Mouse (Mus musculus) limb, embryonic 12.5 days (tissue): Measurements from ENCODE around the gene Hes2. TPM values are rescaled to one million over a fixed set of nuclear protein-coding genes. Genes with fewer than 3 reads are reported as not detected.
A peak's percentile ranks its signal among the peaks of the same experiment; 100 is the strongest.

Source experiments
- ATAC-seq: fragments of 200-750 bp; cut with Nextera tagmentation; 2 replicates; pipeline ENCODE4 v1.8.0; 2017; ENCODE audit warnings: low read depth, moderate TSS enrichment; ENCODE audit not compliant: insufficient number of reproducible peaks, insufficient read depth, low FRiP score, low TSS enrichment
- H3K27ac ChIP-seq: fragments of 300-500 bp; sonication (generic); 2 replicates; pipeline ENCODE4 v1.5.1; 2016; ENCODE audit warnings: mild to moderate bottlenecking, moderate library complexity
- H3K27me3 ChIP-seq: fragments of 300-500 bp; sonication (generic); 2 replicates; pipeline ENCODE4 v1.6.1; 2016; ENCODE audit warnings: mild to moderate bottlenecking, moderate library complexity
- H3K36me3 ChIP-seq: fragments of 300-500 bp; sonication (generic); 2 replicates; pipeline ENCODE4 v1.6.1; 2016; ENCODE audit warnings: mild to moderate bottlenecking, moderate library complexity
- H3K4me1 ChIP-seq: fragments of 300-500 bp; sonication (generic); replicated peaks from 2 replicates; pipeline ENCODE4 v1.6.1; 2016
- H3K4me2 ChIP-seq: fragments of 300-500 bp; sonication (generic); 2 replicates; pipeline ENCODE4 v1.6.1; 2016; ENCODE audit warnings: mild to moderate bottlenecking, moderate library complexity
- H3K4me3 ChIP-seq: fragments of 300-500 bp; sonication (generic); replicated peaks from 2 replicates; pipeline ENCODE4 v1.5.1; 2016; ENCODE audit warnings: mild to moderate bottlenecking
- H3K9ac ChIP-seq: fragments of 300-500 bp; sonication (generic); replicated peaks from 2 replicates; pipeline ENCODE4 v1.6.1; 2016; ENCODE audit warnings: mild to moderate bottlenecking, moderate library complexity
- H3K9me3 ChIP-seq: fragments of 300-500 bp; sonication (generic); 2 replicates; pipeline ENCODE4 v1.6.1; 2016; ENCODE audit warnings: mild to moderate bottlenecking, moderate library complexity
- WGBS: fragments of 180-500 bp; shearing (Covaris S2); methylation state at CpG from one replicate; pipeline ENCODE4 v1.1.7; 2016; 5-methylcytosine and 5-hydroxymethylcytosine counted together
- polyA plus RNA-seq: library from polyadenylated mRNA; unstranded; fragments of >200 nt; fragmentation: Nextera tagmentation; extraction: Ambion mirVana; gene quantifications from 2 replicates; pipeline ENCODE4 v1.2.1, GENCODE M21; 2016

Gene Hes2
- not detected in 2 replicates for polyA plus RNA-seq

DNA sequence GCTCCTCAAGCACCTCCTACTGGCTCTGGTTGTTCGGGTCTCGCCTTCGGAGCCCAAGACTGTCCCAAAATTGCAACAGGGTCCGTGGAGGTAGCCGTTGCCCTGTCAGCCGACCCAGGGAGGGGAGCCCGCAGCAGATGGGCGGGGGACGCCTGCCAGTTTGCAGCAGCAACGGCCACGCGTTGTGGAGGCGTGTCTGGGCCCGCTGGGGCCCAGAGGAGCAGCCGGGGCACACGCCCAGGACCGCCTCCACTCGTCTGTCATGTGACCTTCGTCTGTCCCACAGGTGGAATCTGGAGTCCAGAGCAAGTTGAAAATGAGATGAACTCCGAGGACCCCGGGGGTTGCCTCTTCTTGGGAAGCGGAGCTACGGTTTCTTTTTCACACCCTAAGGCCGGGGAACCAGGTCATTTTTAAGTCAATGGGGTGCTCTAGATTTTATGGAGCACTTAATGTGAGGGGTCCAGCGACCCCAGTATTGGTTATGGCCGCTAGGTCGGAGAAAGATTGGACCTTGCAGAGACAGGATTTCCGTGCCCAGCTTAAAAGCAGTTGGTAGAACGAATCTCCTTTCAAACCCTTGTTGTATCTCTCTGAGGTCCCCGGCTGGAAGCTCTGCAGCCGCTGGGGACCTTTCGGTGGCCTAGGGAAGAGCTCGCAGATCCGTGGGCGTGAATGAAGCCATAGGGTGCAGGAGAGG, at the start of gene Hes2:
Gene Hes2, plus strand, starts transcription at position 283 of the 700 bp plus-strand sequence.
- WGBS, result 4% methylated on average over 35 of the region's 35 CpGs
- Histone ChIP-seq H3K27ac (no peak within 1 kb of the TSS), H3K27me3 (peaks cover 91% of the 10 kb centered on the region), H3K9ac (no peak within 1 kb of the TSS), H3K4me2 (peak within 1 kb of the TSS; percentile 37), H3K36me3 (no peaks in the 10 kb centered on the region), H3K9me3 (no peaks in the 10 kb centered on the region), H3K4me3 (peak within 1 kb of the TSS; percentile 20; the same call in 1 of the 2 replicates), H3K4me1 (peaks cover 14% of the 10 kb centered on the region)
- ATAC-seq, result 0 out of 2 replicates have a peak, but pooled peaks have one; percentile 9

DNA sequence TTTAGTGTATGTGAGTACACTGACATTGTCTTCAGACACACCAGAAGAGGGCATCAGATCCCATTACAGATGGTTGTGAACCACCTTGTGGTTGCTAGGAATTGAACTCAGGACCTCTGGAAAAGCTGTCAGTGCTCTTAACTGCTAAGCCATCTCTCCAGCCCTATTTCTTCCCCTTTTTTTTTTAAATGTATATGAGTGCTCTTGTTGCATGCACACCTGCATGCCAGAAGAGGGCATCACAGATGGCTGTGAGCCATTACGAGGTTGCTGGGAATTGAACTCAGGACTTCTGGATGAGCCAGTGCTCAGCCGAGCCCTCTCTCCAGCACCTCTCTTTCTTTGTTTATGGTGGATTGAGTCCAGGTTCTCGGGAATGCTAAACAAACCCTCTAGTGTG, 49.2 kb upstream of the Hes2 start:
- H3K27ac ChIP-seq, result no peak overlapping the region
- H3K27me3 ChIP-seq, result peaks cover 26% of the 10 kb centered on the region
- 89% methylated on average over 3 of the region's 3 CpGs for WGBS
- H3K4me3 ChIP-seq, result no peak overlapping the region
- no peak overlapping the region for H3K9ac ChIP-seq
- H3K4me1 ChIP-seq, result peaks cover 20% of the 10 kb centered on the region
- H3K4me2 ChIP-seq, result no peak overlapping the region
- no peaks in the 10 kb centered on the region for H3K9me3 ChIP-seq
- ATAC-seq, result no peak
- peaks cover 80% of the 10 kb centered on the region for H3K36me3 ChIP-seq

DNA sequence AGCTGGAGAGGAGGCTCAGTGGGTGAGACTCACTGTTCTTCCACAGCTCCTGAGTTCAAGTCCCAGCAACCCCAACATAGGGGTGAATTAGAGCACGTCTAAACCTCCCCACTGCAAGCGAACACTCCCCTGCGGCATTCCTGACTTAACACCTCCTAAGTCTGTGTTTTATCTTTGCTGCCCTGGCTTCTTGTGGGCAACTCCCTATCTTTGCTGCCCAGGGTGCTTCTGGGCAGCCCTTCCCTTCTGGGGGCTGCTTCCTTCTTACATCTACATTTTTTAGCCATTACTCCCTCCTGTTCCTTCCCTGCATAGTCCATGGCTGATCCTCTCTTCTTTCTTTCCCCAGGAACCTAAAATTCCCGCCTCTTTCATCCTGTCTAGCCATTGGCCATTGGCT, 48.0 kb upstream of the Hes2 start:
- peaks cover 82% of the 10 kb centered on the region for H3K36me3 ChIP-seq
- 80% methylated on average over 4 of the region's 4 CpGs for WGBS
- ATAC-seq, result no peak

DNA sequence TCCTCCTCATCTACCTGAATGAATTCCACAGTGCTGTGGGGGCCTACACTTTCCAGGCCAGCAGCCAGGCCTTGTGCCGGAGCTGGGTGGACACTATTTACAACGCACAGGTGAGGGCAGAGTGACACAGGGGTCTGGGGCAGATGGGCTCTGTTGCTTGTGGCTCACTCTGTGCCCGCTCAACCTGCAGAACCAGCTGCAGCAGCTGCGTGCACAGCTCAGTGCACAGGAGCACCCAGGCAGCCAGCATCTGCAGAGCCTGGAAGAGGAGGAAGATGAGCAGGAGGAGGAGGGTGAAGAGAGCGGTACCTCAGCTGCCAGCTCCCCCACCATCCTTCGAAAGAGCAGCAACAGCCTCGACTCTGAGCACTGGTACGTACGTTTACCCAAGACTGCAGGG, 46.3 kb upstream of the Hes2 start:
- Histone ChIP-seq H3K9ac (no peak overlapping the region), H3K9me3 (no peaks in the 10 kb centered on the region), H3K36me3 (peaks cover 68% of the 10 kb centered on the region), H3K27ac (no peak overlapping the region), H3K4me1 (peaks cover 31% of the 10 kb centered on the region), H3K4me2 (no peak overlapping the region), H3K4me3 (no peak overlapping the region), H3K27me3 (peaks cover 53% of the 10 kb centered on the region)
- ATAC-seq, result no peak
- WGBS, result 88% methylated on average over 9 of the region's 9 CpGs

More for the DNA sequence above, 48.0 kb upstream of the Hes2 start:
- H3K27ac ChIP-seq, result no peak overlapping the region
- no peak overlapping the region for H3K4me2 ChIP-seq
- no peak overlapping the region for H3K4me3 ChIP-seq
- no peaks in the 10 kb centered on the region for H3K9me3 ChIP-seq
- H3K9ac ChIP-seq, result no peak overlapping the region
- peaks cover 25% of the 10 kb centered on the region for H3K4me1 ChIP-seq
- H3K27me3 ChIP-seq, result peaks cover 37% of the 10 kb centered on the region

DNA sequence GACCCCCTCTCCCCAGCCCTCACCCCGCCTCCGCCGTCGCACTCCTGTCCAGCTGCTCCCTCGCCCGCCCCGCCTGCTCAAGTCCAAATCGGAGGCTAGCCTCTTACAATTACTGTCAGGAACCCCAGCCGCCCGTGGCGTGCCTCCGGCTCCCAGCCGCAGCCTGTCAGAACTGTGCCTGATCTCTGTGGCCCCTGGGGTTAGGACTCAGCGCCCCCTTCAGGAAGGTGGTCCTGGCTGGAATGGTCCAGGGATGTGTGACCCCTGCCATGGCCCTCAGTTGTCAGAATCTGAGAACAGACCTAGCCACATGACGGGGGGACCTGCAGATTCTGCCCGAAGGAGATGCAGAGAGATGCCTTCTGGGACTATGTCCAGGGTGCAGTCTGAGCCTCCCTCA, 44.6 kb upstream of the Hes2 start:
- H3K9ac ChIP-seq, result no peak overlapping the region
- no peak overlapping the region for H3K4me2 ChIP-seq
- peaks cover 62% of the 10 kb centered on the region for H3K36me3 ChIP-seq
- 66% methylated on average over 16 of the region's 16 CpGs for WGBS
- H3K4me1 ChIP-seq, result peaks cover 17% of the 10 kb centered on the region
- H3K4me3 ChIP-seq, result no peak overlapping the region
- peaks cover 55% of the 10 kb centered on the region for H3K27me3 ChIP-seq
- ATAC-seq, result no peak
- no peak overlapping the region for H3K27ac ChIP-seq
- no peaks in the 10 kb centered on the region for H3K9me3 ChIP-seq

DNA sequence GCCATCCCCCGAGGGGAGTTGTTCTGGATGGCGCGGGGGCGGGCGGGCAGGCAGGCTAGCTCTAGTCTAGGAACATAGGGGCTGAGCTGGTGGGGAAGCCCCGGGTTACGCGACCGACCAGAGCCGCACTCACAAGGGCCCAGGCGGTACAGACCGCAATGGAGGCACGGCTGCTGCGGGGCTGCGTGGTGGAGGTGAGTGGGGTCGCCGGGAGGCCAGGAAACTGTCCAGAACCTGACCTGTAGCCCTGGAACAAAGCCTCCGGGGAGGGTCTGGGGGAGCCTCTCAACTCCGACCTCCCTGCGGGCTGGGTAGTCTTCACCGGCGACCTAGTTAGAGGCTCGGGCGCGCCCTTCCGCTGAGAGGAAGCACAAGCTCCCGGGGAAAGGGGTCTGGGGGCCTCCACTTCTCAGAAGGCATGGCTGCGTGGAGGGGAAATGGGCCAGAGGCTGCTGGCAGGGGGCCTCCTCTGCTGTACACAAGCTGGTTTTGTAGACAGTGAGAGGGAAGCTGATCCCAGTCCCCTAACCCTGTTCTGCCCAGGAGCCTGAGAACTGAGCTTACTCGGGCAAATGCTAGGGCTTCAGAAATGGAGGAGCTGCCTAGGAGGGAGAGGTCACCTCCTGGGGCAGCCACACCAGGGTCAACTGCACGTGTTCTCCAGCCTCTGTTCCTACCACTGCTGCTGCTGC, 42.6 kb upstream of the Hes2 start, which contains the start of gene Tnfrsf25:
Gene Tnfrsf25, plus strand, starts transcription at position 14 of the 692 bp plus-strand sequence.
- Histone ChIP-seq H3K4me3 (peak within 1 kb of the TSS; percentile 26), H3K9ac (peak within 1 kb of the TSS; percentile 31; the same call in 1 of the 2 replicates), H3K27ac (0 out of 2 replicates have a peak within 1 kb of the TSS, but pooled peaks have one; percentile 41), H3K27me3 (peaks cover 75% of the 10 kb centered on the region), H3K9me3 (no peaks in the 10 kb centered on the region), H3K36me3 (peaks cover 44% of the 10 kb centered on the region), H3K4me1 (peaks cover 34% of the 10 kb centered on the region), H3K4me2 (peak within 1 kb of the TSS; percentile 55)
- no peak for ATAC-seq
- 4% methylated on average over 30 of the region's 30 CpGs for WGBS

DNA sequence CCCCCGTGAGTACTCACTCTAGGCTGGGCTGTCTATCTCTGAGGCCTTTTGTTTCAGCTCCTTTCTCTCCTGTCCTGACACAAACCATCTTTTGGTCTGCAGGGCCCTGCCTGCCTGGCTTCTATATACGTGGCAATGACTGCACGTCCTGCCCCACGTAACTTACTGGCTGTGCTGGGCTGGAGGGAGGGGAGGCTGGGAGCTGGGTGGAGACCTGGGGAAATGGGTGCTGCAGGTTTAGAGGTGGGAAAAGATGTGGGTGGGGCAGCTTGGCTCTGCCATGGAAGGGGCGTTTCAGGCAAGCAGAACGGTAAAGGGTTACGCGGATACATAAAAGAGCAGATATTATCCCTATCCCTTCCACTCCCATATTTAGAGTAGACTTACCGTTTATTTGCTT, 41.1 kb upstream of the Hes2 start:
- no peak overlapping the region for H3K4me3 ChIP-seq
- H3K4me1 ChIP-seq, result peaks cover 37% of the 10 kb centered on the region
- peaks cover 90% of the 10 kb centered on the region for H3K27me3 ChIP-seq

DNA sequence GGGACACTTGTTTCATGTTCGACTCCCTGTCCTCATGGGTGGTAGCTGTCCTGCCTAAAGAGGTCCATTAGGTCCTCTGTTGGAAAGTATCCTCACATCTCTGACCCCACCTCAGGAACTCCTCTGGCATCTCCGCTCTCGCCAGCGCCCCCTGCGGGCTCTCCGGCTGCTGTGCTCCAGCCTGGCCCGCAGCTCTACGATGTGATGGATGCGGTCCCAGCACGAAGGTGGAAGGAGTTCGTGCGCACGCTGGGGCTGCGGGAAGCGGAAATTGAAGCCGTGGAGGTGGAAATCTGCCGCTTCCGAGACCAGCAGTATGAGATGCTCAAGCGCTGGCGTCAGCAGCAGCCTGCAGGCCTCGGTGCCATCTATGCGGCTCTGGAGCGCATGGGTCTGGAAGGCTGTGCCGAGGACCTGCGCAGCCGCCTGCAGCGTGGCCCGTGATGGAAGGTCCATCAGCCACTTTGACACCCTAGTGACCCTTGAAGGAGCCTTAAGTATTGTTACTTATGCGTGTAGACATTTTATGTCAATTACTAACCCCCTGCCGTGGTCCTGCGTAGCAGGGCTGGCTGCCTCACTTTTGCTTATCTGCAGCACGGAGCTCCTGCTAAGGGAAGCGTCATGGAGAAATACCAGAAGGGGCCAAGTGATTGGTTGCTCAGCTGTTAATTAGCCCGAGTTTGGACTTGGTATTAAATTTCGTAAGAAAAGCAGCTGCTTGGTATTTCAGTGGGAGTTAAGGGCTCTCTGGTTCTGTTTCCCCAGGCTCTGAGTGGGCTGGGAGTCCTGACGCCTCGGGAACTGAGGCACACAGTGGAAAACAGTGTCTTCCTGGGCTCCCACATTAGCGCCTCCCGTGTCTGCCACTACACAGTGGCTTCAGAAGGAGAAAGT, 39.0 kb upstream of the Hes2 start:
- Histone ChIP-seq H3K4me2 (peak overlapping the region; percentile 44), H3K9ac (no peak overlapping the region; the same call in 1 of the 2 replicates), H3K9me3 (no peaks in the 10 kb centered on the region), H3K4me1 (peaks cover 37% of the 10 kb centered on the region), H3K36me3 (peaks cover 10% of the 10 kb centered on the region), H3K4me3 (peak overlapping the region; percentile 19), H3K27ac (no peak overlapping the region), H3K27me3 (peaks cover 100% of the 10 kb centered on the region)
- 2% methylated on average over 39 of the region's 39 CpGs for WGBS
- no peak for ATAC-seq

More for the DNA sequence above, 41.1 kb upstream of the Hes2 start:
- H3K4me2 ChIP-seq, result no peak overlapping the region
- no peak overlapping the region for H3K9ac ChIP-seq
- ATAC-seq, result no peak
- H3K36me3 ChIP-seq, result peaks cover 31% of the 10 kb centered on the region
- H3K27ac ChIP-seq, result no peak overlapping the region
- no peaks in the 10 kb centered on the region for H3K9me3 ChIP-seq
- WGBS, result 73% methylated on average over 9 of the region's 9 CpGs

DNA sequence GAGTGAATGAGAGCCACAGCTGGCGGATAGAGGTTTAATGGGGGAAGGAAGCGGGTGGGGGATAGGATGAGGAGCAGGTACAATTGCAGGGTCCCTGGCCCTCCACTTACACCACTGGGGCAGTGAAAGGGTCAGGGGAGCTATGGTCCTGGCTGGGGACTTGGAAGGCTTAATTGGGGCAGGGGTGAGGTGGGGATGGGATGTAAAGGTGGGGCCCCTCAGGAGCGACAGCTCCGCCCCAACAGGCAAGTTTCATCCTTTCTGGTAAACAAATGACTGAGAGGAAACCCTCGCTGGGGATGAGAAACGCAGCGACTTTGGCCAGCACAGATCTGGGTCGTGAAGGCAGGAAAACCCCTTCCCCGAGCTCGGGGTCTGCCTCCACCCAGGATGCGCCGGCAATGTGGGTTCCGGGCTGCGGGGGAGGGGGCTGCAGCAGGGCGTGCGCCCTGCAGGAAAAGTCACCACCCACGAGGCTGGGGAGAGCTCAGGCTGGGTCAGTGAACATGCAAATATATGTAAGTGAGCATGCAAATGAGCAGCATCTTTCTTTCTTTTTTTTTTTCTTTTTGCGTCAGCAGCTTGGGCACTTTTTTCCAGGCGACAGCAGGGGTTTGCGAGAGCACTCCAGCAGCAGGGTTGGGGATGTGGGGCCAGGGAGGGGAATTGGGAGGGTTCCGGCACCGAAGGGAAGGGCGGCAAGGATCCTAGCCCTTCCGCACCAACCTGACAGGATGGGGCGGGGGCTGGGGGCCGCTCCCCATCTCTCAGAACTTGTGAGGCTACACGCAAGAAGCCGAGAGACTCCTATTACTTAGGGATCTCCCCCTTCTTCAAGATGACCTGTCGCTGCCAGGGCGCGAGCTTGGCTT, 38.1 kb upstream of the Hes2 start:
- Histone ChIP-seq H3K9ac (no peak overlapping the region), H3K4me1 (peaks cover 38% of the 10 kb centered on the region), H3K9me3 (no peaks in the 10 kb centered on the region), H3K4me2 (peak overlapping the region; percentile 44), H3K36me3 (peaks cover 3% of the 10 kb centered on the region; the same call in 1 of the 2 replicates), H3K27me3 (peaks cover 100% of the 10 kb centered on the region), H3K27ac (no peak overlapping the region), H3K4me3 (peak overlapping the region; percentile 19)
- ATAC-seq, result no peak
- 1% methylated on average over 31 of the region's 31 CpGs for WGBS

DNA sequence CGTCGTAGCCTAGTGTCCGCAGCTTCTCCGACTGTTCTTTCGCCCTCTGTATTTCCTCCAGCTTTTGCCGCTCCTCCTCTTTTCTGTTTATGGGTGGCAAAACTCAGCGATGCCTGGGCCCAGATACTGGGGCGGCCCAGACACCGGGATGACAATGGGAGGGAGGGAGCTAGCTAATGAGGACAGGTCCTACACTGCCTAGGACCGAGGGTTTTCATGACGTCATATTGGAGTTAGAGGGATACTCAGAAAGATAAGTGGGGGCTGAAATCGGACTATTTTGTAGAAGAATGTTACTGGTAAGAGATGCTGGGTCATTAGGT, 37.5 kb upstream of the Hes2 start:
- ATAC-seq, result no peak
- peak overlapping the region; percentile 44 for H3K4me2 ChIP-seq
- peaks cover 100% of the 10 kb centered on the region for H3K27me3 ChIP-seq
- H3K4me3 ChIP-seq, result peak overlapping the region; percentile 19
- H3K36me3 ChIP-seq, result 0 out of 2 replicates have a peak, but pooled peaks cover 3% of the 10 kb centered on the region
- peaks cover 38% of the 10 kb centered on the region for H3K4me1 ChIP-seq
- H3K9me3 ChIP-seq, result no peaks in the 10 kb centered on the region
- H3K9ac ChIP-seq, result no peak overlapping the region
- no peak overlapping the region for H3K27ac ChIP-seq
- 2% methylated on average over 12 of the region's 12 CpGs for WGBS
